Mouse (Mus musculus): ENCODE measurements around the gene Nprl2.

Nprl2 gene

DNA sequence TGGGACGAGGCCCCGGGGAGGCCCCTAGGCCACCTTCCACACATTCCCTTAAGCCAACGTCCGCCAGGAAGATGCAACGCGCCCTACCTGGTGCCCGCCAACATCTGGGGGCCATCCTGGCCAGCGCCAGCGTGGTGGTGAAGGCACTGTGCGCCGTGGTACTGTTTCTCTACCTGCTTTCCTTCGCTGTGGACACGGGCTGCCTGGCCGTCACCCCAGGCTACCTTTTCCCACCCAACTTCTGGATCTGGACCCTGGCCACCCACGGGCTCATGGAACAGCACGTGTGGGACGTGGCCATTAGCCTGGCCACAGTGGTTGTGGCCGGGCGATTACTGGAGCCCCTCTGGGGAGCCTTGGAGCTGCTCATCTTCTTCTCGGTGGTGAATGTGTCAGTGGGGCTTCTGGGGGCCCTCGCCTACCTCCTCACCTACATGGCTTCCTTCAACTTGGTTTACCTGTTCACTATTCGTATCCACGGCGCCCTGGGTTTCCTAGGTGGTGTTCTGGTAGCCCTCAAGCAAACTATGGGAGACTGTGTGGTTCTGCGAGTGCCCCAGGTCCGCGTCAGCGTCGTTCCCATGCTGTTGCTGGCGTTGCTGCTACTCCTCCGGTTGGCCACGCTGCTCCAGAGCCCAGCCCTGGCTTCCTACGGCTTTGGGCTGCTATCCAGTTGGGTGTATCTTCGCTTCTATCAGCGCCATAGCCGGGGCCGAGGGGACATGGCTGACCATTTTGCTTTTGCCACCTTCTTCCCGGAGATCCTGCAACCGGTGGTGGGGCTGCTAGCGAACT lies 7.4 kb upstream of the Nprl2 start:
- peak in 1 of 2 experiments; percentile 25 for DNase-seq (ENCODE audit: low spot score in 2 of 2)

DNA sequence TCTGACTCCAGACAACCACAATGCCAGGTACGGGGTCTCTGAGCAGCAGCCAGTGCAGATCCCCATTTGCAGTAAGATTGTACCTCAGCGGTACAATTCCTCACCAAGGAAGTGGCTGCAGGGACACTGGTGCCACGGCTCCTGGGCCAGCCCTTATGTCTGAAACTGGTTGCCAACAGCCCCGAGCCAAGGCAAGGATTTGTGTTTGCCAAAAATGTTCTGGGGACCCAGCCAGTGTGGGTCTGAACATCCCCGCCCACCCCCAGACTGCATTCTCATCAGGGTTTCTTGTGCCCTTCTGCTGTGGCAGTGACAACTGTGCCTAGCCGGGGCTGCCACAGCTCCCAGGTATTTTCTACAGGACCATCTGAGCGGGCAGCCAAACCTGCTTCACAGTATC lies 3.8 kb upstream of the Nprl2 start:
- DNase-seq (ENCODE audit: low spot score in 2 of 2), result no peak

DNA sequence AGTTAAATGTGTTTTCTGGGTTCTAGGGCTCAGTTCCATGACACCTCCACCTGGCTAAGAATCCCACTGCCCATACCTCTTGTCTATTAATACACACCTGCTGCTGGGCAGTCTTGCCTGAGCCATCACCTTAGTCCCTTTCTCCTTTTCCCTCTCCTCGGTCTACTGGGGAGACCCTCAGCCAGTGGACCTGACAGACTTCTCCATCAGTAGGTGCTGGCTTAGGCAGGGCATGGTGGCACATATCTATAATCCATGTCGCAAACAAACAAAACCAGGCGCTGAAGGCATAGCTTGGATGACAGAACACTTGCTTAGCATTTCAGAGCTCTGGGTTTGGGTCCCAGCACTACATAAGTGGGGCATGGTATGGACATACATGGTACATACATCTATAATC lies 3.3 kb upstream of the Nprl2 start:
- DNase-seq (ENCODE audit: low spot score in 2 of 2), result no peak

DNA sequence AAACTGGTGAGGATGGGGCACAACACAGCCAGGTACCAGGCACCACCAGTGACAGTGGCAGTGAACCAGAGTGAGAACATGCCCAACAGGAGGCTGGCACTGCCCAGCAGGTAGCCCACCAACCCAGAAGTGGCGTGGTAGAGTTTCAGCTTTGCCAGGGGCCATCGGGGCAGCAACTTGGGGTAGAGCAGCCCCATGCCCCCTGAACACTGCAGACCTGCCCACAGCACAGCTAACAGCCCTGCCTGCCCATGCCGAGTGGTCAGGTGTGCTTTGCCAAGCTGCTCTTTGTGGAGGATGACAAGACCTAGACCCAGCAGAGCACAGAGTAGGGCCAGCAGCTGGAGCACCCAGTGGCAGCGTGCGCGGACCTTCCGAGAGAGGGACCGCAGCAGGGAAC lies 2.1 kb upstream of the Nprl2 start:
- no peak for DNase-seq (ENCODE audit: low spot score in 2 of 2)

DNA sequence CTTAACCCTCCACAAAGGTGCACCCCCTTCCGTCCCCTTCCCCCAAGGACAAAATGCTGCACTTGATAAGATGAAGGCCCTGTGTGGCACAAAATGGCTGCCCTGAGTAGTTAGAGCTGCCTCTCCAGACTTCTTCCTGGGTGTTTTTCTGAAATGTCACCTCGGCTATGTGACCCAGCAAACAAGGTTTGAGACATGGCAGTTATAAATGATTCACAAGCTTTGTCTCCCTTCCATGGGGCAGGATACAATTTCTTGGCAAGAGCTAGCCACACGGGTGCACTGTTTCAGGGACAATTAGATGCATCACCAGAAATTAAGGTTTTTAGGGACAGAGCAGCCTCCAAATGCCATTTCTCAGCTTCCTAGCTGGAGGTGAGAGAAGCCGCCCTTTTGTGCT lies 1.6 kb upstream of the Nprl2 start:
- DNase-seq (ENCODE audit: low spot score in 2 of 2), result no peak

- DNase-seq (ENCODE audit: low spot score in 2 of 2), result no peak
These were observed 1.0 kb upstream of the Nprl2 start for GRCm38 (mm10) chr9:107541005-107541404.

DNA sequence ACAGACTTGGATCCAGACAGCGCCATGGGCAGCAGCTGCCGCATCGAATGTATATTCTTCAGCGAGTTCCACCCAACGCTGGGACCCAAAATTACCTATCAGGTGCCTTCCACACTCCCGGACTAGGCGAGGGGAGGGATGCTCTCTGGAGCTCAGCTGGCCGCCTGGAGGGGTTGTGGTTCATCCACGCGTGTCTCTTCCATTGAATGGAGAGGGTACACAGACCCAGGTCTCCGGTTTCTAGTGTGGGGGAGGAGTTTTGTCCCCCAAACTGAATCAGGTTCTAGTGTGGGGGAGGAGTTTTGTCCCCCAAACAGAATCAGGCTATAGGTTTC lies 293 bp downstream of the Nprl2 start:
- DNase-seq (ENCODE audit: low spot score in 2 of 2), result no peak

DNA sequence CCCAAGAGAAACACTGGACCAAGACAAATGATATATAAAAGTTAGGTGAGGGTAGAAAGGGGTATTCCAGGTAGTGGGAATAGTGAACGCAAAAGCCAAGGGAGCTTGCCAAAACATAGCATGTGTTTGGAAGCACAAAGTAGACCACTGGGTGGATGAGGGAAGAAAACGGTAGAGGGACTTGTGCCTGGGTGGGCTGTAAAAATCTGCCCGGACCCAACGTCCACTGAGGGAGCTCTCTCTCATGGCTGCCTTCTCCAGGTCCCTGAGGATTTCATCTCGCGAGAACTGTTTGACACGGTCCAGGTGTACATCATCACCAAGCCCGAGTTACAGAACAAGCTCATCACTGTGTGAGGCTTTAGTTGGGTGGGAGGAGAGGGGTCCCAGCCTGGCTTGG lies 695 bp downstream of the Nprl2 start:
- DNase-seq (ENCODE audit: low spot score in 2 of 2), result no peak

DNA sequence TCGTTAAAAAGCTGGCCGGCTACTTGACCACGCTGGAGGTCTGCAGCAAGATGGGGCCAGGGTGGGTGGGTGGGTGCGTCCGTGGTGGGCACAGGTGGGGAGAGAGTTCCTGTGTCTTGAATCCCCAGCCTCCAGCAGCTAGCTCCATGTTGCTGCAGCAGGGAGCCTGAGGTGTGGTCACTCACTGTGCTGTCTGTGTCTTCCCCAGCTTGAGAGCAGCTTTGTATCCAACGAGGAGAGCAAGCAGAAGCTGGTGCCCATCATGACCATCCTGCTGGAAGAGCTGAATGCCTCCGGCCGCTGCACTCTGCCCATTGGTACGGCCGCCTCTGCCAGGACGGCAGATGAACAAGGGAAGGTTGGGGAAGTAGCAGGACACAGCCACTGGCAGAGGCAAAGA lies 1.3 kb downstream of the Nprl2 start:
- no peak for DNase-seq (ENCODE audit: low spot score in 2 of 2)

GRCm38 (mm10) chr9:107544196-107544700 lies 2.2 kb downstream of the Nprl2 start:
- DNase-seq (ENCODE audit: low spot score in 2 of 2), result no peak

- DNase-seq (ENCODE audit: low spot score in 2 of 2), result no peak
These were observed 2.7 kb downstream of the Nprl2 start for GRCm38 (mm10) chr9:107544729-107545128.

DNA sequence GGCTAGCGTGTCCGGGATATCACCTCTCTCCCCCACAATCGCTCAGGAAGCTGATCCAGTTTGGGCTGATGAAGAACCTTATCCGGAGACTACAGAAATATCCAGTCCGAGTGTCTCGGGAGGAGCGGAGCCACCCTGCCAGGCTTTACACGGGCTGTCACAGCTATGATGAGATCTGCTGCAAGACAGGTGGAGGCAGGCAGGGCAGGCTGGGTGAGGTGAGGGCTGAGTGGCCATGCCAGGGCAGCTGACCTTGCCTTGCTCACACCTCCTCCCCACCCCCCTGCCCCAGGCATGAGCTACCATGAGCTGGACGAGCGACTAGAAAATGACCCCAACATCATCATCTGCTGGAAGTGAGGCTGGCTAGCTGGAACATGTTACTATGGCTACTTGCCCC lies 3.2 kb downstream of the Nprl2 start:
- no peak for DNase-seq (ENCODE audit: low spot score in 2 of 2)

- peak; percentile 56 to 80 for DNase-seq (ENCODE audit: low spot score in 2 of 2)
These were observed 3.6 kb downstream of the Nprl2 start for GRCm38 (mm10) chr9:107545602-107546001.

DNA sequence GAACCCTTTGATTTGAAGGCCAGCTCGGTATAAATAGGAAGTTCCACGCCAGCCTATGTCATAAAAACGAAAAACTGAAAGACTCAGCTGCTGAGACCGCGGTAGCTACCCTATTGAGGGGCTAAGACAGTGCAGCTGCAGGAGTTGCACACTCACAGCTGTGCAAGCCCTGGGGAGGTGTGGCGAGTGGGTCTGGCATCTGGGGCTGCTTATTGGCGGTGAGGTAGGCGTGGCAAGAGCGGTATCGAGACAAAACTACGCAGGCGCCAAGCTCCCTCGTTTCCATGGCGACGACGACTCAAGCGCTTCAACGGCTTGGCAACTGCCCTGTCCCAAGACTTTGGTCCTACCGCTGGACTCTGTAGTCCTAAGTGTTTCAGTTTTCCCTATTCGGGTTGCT lies 5.0 kb downstream of the Nprl2 start, which contains the start of gene Zmynd10:
Zmynd10 (plus strand) TSS at position 273 of the 400 bp plus-strand sequence.
- DNase-seq (ENCODE audit: low spot score in 2 of 2), result peak; percentile 69 to 82

GRCm38 (mm10) chr9:107547957-107548356 lies 5.9 kb downstream of the Nprl2 start:
- no peak for DNase-seq (ENCODE audit: low spot score in 2 of 2)

- no peak for DNase-seq (ENCODE audit: low spot score in 2 of 2)
These were observed 6.8 kb downstream of the Nprl2 start for GRCm38 (mm10) chr9:107548820-107549219.

DNA sequence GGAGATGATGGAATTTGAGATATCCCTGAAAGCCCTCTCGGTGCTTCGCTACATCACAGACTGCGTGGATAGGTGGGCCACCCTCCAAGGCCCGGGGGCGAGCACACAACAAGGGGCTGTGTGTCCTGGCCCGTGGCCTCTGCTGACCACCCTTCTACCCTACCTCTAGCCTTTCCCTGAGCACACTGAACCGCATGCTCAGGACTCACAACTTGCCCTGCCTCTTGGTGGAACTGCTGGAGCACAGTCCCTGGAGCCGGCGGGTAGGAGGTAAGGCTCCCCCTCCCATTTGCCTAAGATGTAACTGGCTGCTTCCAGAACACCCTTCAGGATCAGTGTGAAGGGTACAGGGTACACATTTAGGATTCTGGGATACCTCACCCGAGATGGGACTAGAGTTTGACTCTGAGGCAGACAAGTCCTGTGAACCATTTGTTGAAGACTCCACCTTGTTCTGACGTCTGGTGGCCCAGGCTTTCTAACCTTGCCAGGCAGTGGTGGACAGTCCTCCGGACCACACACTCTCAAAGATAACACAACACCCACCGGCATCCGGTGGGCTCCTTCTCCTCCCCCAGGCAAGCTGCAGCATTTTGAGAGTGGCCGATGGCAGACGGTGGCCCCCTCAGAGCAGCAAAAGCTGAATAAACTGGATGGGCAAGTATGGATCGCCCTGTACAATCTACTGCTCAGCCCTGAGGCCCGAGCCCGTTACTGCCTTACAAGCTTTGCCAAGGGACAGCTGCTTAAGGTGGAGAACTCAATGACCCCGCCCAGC lies 7.5 kb downstream of the Nprl2 start:
- no peak for DNase-seq (ENCODE audit: low spot score in 2 of 2)

DNA sequence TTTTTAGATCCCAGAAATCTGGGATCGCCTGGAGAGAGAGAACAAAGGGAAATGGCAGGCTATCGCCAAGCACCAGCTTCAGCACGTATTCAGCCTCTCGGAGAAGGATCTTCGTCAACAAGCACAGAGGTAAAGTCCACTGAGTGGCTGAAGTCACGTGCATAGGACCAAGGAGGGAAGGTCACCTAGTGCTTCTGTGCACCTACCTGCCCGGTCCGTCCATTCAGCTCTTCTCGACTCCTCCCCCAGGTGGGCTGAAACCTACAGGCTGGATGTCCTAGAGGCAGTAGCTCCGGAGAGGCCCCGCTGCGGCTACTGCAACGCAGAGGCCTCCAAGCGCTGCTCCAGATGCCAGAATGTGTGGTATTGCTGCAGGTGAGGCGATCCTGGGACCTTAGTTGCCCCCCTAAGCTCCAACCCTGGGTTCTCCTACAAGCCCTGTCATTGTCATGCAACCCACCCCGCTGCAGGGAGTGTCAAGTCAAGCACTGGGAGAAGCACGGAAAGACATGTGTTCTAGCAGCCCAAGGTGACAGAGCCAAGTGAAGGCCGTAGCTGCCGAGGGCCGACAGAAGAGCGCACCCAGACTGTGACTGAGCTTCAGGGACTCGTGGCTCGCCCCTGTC lies 8.6 kb downstream of the Nprl2 start:
- no peak for DNase-seq (ENCODE audit: low spot score in 2 of 2)

GRCm38 (mm10) chr9:107551117-107551889 lies 9.3 kb downstream of the Nprl2 start, which contains the start of gene Rassf1:
Rassf1 (plus strand) TSS chr9:107551555.
- peak; percentile 39 to 50 for DNase-seq (ENCODE audit: low spot score in 2 of 2)

DNA sequence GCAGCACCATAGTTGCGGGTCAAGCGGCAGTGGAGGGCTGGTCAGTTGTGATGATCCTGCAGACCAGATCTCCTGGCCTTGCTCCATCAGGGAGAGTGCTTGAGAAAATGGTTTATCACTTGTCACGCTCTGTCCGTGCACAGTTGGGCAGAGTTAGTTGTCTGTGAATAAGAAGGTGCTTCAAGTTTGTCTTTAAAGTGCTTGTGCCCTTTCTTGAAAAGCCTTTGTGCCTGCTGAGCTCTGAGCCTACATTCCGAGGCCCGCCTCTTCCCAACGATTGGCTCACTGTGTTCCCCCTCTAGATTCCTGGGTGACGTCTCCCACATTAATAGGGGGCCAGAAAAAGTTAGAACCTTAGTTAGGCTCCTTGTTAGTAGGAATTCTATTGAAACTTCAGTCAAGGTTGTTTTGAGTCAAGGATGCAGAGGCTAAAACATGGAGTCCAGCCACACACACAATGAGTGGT lies 9.9 kb downstream of the Nprl2 start:
- no peak for DNase-seq (ENCODE audit: low spot score in 2 of 2)

DNA sequence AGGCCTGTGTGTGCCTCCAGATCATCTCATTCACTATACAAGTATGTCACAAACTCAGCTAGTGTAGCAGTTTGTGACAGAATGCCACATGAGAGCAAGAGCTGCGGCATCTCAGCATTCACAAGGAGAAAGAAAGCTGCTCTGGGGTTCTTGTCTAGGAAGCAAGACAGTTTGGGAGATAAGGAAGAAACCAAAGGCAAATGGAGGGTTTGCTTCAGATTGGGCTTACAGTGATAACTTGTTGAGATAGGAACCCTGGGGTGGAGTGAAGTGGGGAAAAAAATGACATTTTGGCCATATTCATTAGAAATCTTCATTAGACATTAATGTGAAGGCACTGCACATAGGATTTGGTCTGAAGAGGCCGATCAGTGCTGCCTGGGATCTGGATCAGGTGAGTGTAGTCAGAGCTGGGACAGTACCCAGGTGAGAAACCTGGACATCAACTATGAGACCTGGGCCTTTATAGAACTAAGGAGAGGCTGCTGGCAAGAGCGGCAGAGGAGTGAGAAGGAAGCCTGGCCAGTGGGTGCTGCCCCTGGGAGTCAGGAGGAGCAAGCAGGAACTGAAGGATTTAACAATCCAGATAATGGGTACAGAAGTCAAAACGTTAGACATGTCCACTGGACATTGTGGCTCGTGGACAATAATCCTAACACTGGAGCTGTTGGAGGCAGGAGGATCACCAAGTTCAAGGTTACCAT lies 10.8 kb downstream of the Nprl2 start:
- no peak for DNase-seq (ENCODE audit: low spot score in 2 of 2)
